Mouse (Mus musculus) heart, postnatal 14 days (tissue): ENCODE measurements around the gene Gpatch2l. TPM values are rescaled to one million over a fixed set of nuclear protein-coding genes. Genes with fewer than 3 reads are reported as not detected.
A peak's percentile ranks its signal among the peaks of the same experiment; 100 is the strongest.

Source experiments
- DNase-seq, 2 experiments: peaks; one replicate each; pipeline ENCODE4 v3.0.0; 2021 to 2022
- intact Hi-C: fragments of 180-260 bp; cut with DNase I; formaldehyde crosslinking; loops from one replicate; pipeline ENCODE4 v1.15.1; 2025
- long read RNA-seq, 2 experiments: library from polyadenylated mRNA; stranded (forward); transcript quantifications; one replicate each; pipeline ENCODE4 v2.0.0; 2021
- total RNA-seq, 2 experiments: library from RNA; stranded (reverse); gene quantifications; 2 replicates each; pipeline ENCODE4 v1.2.3; 2021

Gene Gpatch2l
- total RNA-seq = 10 to 100 TPM; 16.4 to 17.8 TPM
- long read RNA-seq, experiment 1, full-length matches to known transcripts = 16 of 31 reads
- long read RNA-seq, experiment 1, partial matches to known transcripts = 4 of 31 reads
- long read RNA-seq, experiment 1, other reads (novel, unspliced or antisense) = 11 of 31 reads
- long read RNA-seq, experiment 2, full-length matches to known transcripts = 8 of 14 reads
- long read RNA-seq, experiment 2, partial matches to known transcripts = 4 of 14 reads
- long read RNA-seq, experiment 2, other reads (novel, unspliced or antisense) = 2 of 14 reads

DNA sequence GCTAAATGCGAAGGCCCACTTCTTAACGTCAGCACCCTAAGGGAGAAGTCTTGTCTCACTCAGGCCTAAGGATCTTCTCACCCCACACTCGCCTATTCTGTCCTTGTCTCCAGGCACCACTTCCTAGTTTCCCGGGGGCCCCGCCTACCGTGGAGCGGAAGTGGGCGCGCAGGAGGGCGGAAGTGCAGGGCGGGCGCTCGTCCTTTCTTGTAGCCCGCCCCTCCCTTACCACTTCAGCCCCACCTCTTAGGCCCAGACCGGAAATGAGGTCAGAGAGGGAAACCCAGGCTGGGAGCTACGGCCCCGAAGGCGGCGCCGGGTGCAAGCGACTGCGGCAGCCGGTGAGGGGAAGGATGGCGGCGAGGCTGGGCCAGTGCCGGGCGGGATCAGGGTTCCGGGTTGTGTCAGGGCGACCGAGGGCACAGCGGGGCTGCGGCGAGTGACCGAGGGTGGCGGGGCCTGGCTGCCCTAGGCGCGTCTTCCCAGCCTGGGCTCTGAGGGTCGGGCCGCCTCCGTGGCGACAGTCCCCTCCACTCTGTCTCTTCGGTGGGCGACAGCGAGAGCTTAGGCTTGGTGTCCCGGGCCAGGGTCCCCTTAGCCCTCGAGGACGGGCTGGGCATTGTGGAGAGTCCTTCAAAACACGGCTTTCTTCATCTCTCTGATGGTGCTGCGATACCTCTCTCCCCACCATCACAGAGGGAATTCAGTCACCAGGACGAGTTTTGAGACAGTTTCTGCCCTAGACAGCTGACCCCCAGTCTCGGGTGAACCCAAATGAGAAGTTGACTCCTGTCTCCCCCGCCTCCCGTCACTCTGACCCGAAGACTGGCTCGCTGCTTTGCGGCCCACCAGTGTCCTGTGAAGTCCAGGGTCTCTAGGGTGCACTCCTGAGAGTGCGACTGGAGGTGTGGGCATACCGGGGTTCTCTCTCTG lies at the start of gene Gpatch2l:
TSS of gene Gpatch2l (plus strand) at position 255 of the 933 bp plus-strand sequence.
- intact Hi-C loops = no loop called here
- DNase-seq = peak; percentile 95 to 98

DNA sequence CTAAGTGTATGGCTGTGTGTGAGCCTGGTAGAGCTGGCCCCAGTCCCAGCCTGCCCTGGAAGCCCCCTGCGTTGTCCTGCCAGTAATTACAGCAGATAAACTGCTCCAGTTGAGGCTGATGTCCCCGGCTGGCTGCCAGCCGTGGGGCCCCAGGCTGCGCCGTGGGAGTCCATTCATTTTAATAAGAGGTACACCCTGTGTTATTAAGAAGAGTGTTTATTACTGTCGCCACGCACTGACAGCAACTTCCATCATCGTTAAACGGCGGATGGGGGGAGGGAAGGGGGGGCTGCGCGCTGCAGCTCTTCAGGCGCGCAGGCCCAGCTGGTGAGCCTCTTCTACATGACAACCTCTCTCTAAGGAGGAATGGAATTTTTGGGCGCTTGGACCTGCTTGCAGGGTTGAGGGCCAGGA lies 49.6 kb upstream of the Gpatch2l start:
- no peak for DNase-seq
- intact Hi-C loops = no loop called here

GRCm38 (mm10) chr12:86196944-86197343 lies 44.7 kb upstream of the Gpatch2l start:
- DNase-seq = no peak
- intact Hi-C loops = no loop called here

- intact Hi-C loops = no loop called here
- DNase-seq = no peak
These were observed 38.1 kb upstream of the Gpatch2l start for GRCm38 (mm10) chr12:86203443-86204057.

DNA sequence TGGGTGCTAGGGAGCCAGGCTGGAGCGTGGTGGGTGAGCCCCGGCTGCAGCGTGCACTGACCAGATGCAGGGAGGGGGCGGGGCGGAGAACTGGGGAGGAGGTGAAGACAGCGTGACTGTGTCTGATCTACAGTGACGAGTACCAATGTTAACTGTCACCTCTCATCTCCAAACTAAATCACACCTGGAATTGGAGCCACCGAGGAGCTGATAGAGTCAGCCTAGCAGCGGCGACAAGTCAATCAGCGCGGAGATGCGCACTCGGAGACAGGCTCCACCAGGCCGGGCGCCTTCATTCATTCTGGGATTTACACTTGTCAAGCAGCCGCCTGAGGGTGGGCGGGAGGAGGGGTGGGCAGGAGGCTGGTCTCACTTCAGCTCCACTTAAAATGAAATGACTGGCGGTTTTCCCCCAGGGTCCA lies 30.5 kb upstream of the Gpatch2l start:
- intact Hi-C loops = no loop called here
- no peak for DNase-seq

DNA sequence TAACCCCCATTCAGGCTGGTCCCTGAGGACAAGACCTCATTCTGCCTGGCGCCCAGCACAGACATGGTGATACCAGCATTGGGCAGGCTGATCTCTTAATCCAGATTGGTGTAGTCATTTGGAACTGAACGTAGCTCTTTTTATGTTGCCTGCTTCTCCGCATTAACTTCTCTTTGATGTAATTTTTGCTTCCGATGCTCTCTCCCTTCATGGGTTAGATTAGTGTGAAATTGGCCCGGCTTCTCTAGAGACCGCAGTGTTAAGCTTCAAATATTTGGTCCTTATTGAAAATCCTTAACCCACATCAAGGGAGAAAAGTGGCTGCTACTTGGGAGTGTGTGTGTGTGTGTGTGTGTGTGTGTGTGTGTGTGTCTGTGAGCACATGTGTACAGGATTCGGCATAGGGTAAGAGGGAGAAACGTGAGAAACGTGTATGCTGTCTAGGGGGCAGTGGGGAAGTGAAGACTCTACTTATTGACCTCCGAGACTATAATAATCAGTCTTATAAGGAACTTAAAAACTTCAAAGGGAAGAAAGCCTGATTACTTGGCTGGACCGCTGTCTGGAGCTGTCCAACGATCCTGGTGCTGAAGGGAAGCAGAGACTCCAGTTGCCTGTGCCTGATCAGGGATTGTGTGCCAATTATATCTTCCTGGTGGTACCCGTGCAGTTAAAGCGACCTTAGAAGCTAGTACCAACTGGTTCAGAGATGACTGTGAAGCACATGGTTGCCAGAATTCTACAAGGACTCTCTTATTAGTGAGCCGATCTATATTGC lies 28.8 kb upstream of the Gpatch2l start:
- intact Hi-C loops = no loop called here
- peak; percentile 67 to 83 for DNase-seq

DNA sequence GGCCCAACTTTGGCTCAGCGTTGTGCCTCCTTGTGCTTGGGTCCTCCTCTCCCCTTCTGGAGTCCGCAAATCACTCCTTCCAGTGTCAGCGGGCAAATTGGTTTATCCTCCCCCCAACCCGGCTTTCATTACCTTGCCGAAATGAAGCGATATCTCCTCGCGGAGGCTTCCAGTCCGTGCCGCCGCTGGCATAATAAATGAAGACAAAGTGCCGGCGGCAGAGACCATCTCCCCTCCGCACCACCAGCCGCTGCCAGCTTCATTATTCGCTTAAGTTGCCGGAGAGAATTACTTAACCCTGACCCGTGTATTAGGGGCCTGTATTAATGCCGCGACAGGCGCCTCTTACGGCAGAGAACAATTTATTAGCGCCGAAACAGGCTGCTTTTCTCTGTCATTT lies 27.5 kb upstream of the Gpatch2l start:
- intact Hi-C loops = no loop called here

DNA sequence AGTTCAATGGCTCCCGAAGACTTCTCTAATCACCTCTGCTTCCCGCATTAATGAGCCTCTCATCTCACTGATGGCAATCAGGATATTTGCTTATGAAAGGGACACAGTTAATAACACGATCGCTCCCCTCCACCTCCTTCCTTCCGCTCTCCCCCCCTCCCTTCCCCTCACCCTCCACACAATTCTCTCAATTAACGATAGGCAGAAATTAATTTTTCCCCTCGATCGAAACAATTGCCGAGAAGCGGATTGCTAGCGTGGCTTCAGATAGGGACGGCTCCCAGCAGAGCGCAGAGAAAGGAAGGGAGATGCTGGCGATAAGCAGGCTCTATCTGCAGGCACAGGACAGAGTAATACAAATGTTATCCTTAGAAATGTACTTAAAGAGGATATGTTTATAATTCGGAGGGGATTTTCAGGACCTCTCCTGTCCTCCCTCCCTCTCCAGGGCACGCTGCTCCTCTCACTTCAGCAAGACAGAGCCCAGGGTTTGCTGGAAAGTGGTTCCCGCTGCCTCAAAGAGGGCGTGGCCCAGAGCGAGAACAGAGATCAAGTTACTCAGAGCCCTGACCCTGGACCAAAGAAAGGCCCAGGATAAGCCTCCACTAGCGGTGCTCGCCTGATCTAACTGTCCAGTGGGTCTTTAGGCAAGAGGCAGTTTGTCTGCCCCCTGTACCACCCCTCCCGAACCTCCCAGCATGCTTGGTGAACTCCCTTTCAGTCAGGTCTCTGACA lies 24.8 kb upstream of the Gpatch2l start:
- intact Hi-C loops = no loop called here

More for the DNA sequence above, 27.5 kb upstream of the Gpatch2l start:
- no peak for DNase-seq

DNA sequence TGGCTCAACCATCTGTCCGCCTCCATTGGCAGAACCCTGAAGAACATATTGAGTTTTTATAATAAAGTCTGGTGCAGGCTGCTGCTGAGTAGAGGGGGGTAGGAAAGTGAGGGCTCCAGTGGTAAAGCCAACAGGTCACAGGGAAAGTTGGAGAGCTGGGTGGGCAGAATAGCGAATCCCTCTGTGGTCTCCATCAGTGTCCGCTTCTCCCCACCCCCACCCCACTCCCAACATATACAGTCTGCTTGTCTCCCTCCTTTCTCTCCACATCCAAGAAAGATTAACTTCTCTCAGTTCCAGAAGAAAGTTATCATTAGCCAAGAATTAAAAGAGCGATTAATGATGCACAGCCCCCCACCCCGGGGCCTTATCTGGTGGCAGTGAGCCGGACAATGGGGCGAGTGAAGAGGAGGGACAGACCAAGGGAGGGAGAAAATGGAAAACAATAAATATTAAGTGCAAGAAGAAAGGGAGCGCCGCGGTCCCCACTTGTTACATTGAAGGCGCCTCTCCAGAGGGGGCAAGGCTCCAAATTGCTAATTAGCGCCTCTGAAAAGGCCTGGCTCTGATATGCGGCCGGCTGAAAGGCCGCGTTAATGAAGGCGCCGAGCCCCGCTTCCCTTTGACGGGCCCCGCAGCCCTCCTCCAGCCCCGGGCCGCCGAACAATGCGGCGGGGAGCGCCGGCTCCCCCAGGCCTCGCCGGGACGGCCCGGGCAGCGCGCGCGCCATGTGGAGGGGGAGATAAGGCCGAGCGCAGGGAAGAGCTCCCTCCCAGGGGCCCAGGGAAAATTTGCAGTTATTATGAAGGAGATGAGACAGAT lies 21.2 kb upstream of the Gpatch2l start:
- no peak for DNase-seq
- intact Hi-C loops = no loop called here

More for the DNA sequence above, 24.8 kb upstream of the Gpatch2l start:
- no peak for DNase-seq

GRCm38 (mm10) chr12:86221074-86221703 lies 20.5 kb upstream of the Gpatch2l start:
- intact Hi-C loops = no loop called here
- no peak for DNase-seq

DNA sequence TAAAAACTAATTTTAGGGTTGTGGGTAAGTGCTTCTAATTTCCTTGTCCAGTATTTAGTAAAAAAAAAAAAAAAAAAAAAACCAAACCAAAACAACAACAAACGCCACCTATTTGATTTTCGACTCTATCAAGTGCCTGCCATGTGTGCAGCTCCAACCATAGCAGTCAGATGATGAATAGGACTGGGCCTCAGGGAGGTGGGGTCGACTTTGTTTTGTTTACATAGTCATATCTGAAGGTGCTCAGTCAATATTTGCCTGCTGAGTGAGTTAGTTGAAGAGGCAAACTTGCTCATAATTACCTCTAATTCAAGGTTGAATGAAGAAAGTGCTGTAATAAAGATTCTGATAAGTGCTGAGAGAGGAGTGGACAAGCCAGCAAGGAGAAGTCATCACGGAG lies 7.4 kb upstream of the Gpatch2l start:
- intact Hi-C loops = no loop called here
- no peak for DNase-seq

DNA sequence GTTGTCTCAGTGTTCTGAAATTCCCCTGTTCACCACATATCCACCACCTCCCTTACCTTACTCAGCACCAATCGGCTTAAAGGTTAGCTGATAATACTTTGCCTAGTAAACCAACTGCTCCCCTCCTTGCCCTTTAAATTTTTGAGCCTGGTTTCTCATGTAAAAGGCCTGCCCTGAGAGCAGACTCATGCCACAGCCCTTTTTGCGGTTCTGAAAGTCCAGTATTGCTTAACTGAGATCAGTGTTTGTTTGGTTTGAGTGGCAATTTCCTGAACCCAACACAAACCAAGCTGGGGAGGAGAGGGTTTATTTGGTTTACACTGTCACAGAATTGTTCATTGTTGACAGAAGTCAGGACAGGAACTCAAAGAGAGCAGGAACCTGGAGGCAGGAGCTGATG lies 2.9 kb upstream of the Gpatch2l start:
- intact Hi-C loops = no loop called here
- no peak for DNase-seq

DNA sequence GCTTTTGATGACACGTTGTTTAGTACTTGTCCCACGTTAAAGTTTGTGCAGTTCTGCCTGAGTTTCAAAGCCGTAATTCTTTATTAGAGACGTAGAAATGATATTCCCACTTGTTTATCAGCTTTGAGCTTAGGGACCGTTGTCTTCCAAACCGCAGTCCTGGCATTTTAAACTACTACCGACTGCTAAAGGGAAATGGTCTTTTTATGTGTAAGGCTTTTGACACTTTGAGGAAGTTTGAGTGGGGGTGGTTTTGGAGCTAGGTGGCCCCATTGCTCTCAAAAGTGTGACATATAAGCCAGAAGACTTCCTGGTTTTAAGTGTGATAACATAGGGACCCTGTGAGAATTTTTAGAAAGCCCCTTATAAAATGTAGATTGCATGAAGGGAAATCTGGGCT lies 905 bp downstream of the Gpatch2l start:
- intact Hi-C loops = no loop called here
- no peak for DNase-seq

DNA sequence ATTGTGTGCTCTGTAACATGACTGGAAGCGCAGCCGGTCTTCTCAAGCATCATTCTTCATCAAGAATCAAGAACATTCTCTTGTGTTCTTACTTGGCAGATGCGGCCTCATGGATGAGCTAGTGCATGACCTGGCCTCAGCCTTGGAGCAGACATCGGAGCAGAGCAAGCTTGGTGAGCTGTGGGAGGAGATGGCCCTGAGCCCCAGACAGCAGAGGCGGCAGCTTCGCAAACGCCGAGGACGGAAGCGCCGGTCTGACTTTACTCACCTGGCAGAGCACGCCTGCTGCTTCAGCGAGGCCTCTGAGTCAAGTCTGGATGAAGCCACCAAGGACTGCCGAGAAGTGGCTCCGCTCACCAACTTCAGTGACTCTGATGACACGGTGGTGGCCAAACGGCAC lies 2.3 kb downstream of the Gpatch2l start:
- intact Hi-C loops = no loop called here

DNA sequence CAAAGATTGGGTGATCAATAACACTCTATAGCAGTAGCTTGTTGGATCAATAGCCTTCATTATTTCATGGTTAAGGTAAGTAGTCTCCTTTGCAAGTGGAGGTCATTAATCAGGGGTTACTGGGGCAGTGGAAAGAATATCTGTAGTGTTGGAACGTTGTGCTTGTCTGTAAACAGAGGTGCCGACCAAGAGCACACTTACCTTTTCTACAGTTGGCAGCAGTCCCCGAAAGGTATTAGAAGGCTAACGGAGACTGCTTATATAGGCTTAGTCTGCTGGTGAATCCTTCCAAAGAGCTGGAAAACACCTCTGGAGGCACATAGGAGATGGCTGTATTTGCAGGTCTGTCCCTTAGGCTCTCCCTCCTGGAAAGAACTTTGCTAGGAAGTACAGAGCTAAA lies 8.5 kb downstream of the Gpatch2l start:
- intact Hi-C loops = no loop called here
- no peak for DNase-seq

More for the DNA sequence above, 2.3 kb downstream of the Gpatch2l start:
- DNase-seq = no peak

DNA sequence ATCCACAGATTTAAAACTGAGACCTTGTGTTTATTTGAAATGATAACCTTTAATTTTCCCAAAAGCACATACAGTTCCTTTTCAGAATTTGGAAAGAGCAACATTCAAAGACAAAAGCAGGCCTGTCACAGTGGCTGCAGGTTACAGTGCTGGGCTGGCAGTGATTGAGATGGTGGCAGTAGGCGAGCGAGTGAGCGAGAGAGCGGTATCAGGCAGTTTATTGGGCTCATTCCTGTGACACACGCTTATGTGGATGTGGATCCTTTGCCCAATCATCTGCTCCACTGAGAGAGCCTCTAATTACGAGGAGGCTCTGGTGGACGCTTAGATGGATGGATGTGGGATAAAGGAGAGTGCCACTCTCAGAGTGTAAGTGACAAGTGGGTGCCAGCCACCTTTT lies 13.3 kb downstream of the Gpatch2l start:
- intact Hi-C loops = no loop called here
- DNase-seq = no peak

DNA sequence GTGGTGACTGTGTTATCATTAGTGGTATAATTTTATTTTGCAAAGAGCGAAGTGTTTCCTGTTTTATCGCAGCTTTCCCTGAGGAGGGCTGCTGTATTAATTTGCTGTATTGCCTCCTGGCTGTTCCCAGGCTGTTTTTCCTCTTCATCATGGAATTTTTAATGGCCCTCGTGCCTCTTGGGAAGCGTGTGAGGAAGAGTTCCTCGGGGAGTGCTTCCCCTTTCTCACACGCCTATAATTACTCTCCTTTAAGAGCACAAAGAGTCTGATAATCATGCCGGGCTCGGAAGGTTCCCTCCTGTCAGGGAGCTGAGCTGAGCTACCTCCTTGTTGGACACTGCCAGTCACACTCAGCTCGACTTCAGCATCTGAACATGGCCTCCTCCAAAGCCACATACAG lies 30.0 kb downstream of the Gpatch2l start:
- intact Hi-C loops = no loop called here
- DNase-seq = no peak

DNA sequence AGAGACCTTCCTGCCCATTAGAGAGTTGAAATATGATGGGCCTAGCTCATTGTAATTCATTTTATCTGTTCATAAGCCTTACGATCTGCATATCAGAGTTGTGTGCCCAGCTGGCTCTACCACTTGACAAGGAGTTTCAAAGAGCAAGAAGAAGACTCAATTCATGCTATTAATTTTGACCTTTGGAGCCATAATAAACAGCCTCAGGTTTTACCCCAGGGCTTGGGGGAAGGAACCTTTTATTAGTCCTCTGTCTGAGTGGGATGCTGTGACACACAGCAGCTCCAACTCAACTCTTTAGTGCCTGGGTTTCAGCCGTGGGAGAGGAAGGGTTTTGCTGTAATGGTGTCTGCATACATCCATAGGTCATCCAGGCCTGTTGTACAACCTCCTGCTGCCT lies 32.6 kb downstream of the Gpatch2l start:
- intact Hi-C loops = no loop called here

More for the DNA sequence above, 32.6 kb downstream of the Gpatch2l start:
- no peak for DNase-seq
